Mouse (Mus musculus): Measurements from ENCODE around the gene Slc35g3. TPM values are rescaled to one million over a fixed set of nuclear protein-coding genes. Genes with fewer than 3 reads are reported as not detected.

Gene Slc35g3
- polyA plus RNA-seq, 1 experiment from 2014 or later, result not detected

GRCm38 (mm10) chr11:69714636-69715329, 47.0 kb downstream of the Slc35g3 start:
- no peaks in the 10 kb centered on the region for H3K9me3 ChIP-seq
- H3K4me2 ChIP-seq, result peak overlapping the region; percentile 35
- H3K36me3 ChIP-seq, result no peaks in the 10 kb centered on the region
- no peak for ATAC-seq (ENCODE audit: insufficient number of reproducible peaks, insufficient read depth, low FRiP score, low TSS enrichment, low read depth)
- no peak overlapping the region for H3K9ac ChIP-seq
- no peak overlapping the region; the same call in 1 of the 2 replicates for H3K27ac ChIP-seq
- WGBS, result 40% methylated on average over 18 of the region's 18 CpGs
- H3K27me3 ChIP-seq, result no peaks in the 10 kb centered on the region
- H3K4me1 ChIP-seq, result peaks cover 21% of the 10 kb centered on the region
- H3K4me3 ChIP-seq, result peak overlapping the region; percentile 9; the same call in 1 of the 2 replicates

- Histone ChIP-seq H3K27ac (no peak overlapping the region), H3K36me3 (no peaks in the 10 kb centered on the region), H3K27me3 (no peaks in the 10 kb centered on the region), H3K4me3 (no peak overlapping the region), H3K9ac (no peak overlapping the region), H3K9me3 (no peaks in the 10 kb centered on the region), H3K4me1 (peaks cover 27% of the 10 kb centered on the region), H3K4me2 (no peak overlapping the region)
- 75% methylated on average over 20 of the region's 20 CpGs for WGBS
- ATAC-seq (ENCODE audit: insufficient number of reproducible peaks, insufficient read depth, low FRiP score, low TSS enrichment, low read depth), result no peak
Observed at GRCm38 (mm10) chr11:69712954-69713672, 48.7 kb downstream of the Slc35g3 start.

- Histone ChIP-seq H3K36me3 (no peaks in the 10 kb centered on the region), H3K27me3 (no peaks in the 10 kb centered on the region), H3K9ac (no peak overlapping the region), H3K27ac (no peak overlapping the region), H3K4me2 (no peak overlapping the region), H3K4me3 (no peak overlapping the region), H3K9me3 (no peaks in the 10 kb centered on the region), H3K4me1 (peaks cover 25% of the 10 kb centered on the region)
- no peak for ATAC-seq (ENCODE audit: insufficient number of reproducible peaks, insufficient read depth, low FRiP score, low TSS enrichment, low read depth)
- 79% methylated on average over 2 of the region's 2 CpGs for WGBS
Observed at GRCm38 (mm10) chr11:69711082-69711481, 50.7 kb downstream of the Slc35g3 start.

- no peak for ATAC-seq (ENCODE audit: insufficient number of reproducible peaks, insufficient read depth, low FRiP score, low TSS enrichment, low read depth)
- Histone ChIP-seq H3K27me3 (no peaks in the 10 kb centered on the region), H3K4me1 (peaks cover 21% of the 10 kb centered on the region), H3K36me3 (no peaks in the 10 kb centered on the region), H3K9ac (no peak overlapping the region), H3K9me3 (no peaks in the 10 kb centered on the region), H3K4me2 (no peak overlapping the region), H3K27ac (no peak overlapping the region), H3K4me3 (no peak overlapping the region)
- WGBS, result 81% methylated on average over 3 of the region's 3 CpGs
Observed at GRCm38 (mm10) chr11:69710470-69710869, 51.3 kb downstream of the Slc35g3 start.

Other genes starting within 250 kb of the Slc35g3 start
- gene Dnah2, start 212.9 kb downstream of the Slc35g3 start, polyA plus RNA-seq (2015; fragmentation: Nextera tagmentation; extraction: Ambion mirVana), result 4.2 and 4.4 TPM in 2 replicates
- gene Efnb3, start 201.8 kb downstream of the Slc35g3 start, polyA plus RNA-seq (2015; fragmentation: Nextera tagmentation; extraction: Ambion mirVana), result 43.4 and 46.3 TPM in 2 replicates
- gene Wrap53, start 181.7 kb downstream of the Slc35g3 start, polyA plus RNA-seq (2015; fragmentation: Nextera tagmentation; extraction: Ambion mirVana), result 26.9 TPM in 2 replicates
- 160 and 186 TPM in 2 replicates for gene Trp53, start 181.6 kb downstream of the Slc35g3 start, polyA plus RNA-seq (2015; fragmentation: Nextera tagmentation; extraction: Ambion mirVana)
- 7.9 and 8.3 TPM in 2 replicates for gene Atp1b2, start 156.0 kb downstream of the Slc35g3 start, polyA plus RNA-seq (2015; fragmentation: Nextera tagmentation; extraction: Ambion mirVana)
- 0.50 TPM in 1 of 2 replicates, not detected in the other for gene Shbg, start 144.1 kb downstream of the Slc35g3 start, polyA plus RNA-seq (2015; fragmentation: Nextera tagmentation; extraction: Ambion mirVana)
- gene Sat2, start 139.9 kb downstream of the Slc35g3 start, polyA plus RNA-seq (2015; fragmentation: Nextera tagmentation; extraction: Ambion mirVana), result 23.8 and 28.2 TPM in 2 replicates
- 36.6 and 44.1 TPM in 2 replicates for gene Fxr2, start 129.0 kb downstream of the Slc35g3 start, polyA plus RNA-seq (2015; fragmentation: Nextera tagmentation; extraction: Ambion mirVana)
- gene Sox15, start 106.7 kb downstream of the Slc35g3 start, polyA plus RNA-seq (2015; fragmentation: Nextera tagmentation; extraction: Ambion mirVana), result 0.41 and 0.63 TPM in 2 replicates
- gene Mpdu1, start 99.3 kb downstream of the Slc35g3 start, polyA plus RNA-seq (2015; fragmentation: Nextera tagmentation; extraction: Ambion mirVana), result 54.3 and 74.9 TPM in 2 replicates
- gene Cd68, start 95.8 kb downstream of the Slc35g3 start, polyA plus RNA-seq (2015; fragmentation: Nextera tagmentation; extraction: Ambion mirVana), result 11.4 and 11.9 TPM in 2 replicates
- gene Eif4a1, start 89.5 kb downstream of the Slc35g3 start, polyA plus RNA-seq (2015; fragmentation: Nextera tagmentation; extraction: Ambion mirVana), result 514 and 625 TPM in 2 replicates
- 119 and 122 TPM in 2 replicates for gene Senp3, start 79.9 kb downstream of the Slc35g3 start, polyA plus RNA-seq (2015; fragmentation: Nextera tagmentation; extraction: Ambion mirVana)
- 0.21 and 0.39 TPM in 2 replicates for gene Tnfsf13, start 76.2 kb downstream of the Slc35g3 start, polyA plus RNA-seq (2015; fragmentation: Nextera tagmentation; extraction: Ambion mirVana)
- 5.7 and 6.4 TPM in 2 replicates for gene Tnfsf12, start 66.1 kb downstream of the Slc35g3 start, polyA plus RNA-seq (2015; fragmentation: Nextera tagmentation; extraction: Ambion mirVana)
- gene Tnfsfm13, start 65.9 kb downstream of the Slc35g3 start, polyA plus RNA-seq (2015; fragmentation: Nextera tagmentation; extraction: Ambion mirVana), result 2.8 and 3.8 TPM in 2 replicates
- 27.3 and 31.3 TPM in 2 replicates for gene Polr2a, start 3.3 kb downstream of the Slc35g3 start, polyA plus RNA-seq (2015; fragmentation: Nextera tagmentation; extraction: Ambion mirVana)
- gene Zbtb4, start 3.9 kb upstream of the Slc35g3 start, polyA plus RNA-seq (2015; fragmentation: Nextera tagmentation; extraction: Ambion mirVana), result 3.5 and 4.8 TPM in 2 replicates
- 5.4 and 5.7 TPM in 2 replicates for gene Chrnb1, start 34.0 kb upstream of the Slc35g3 start, polyA plus RNA-seq (2015; fragmentation: Nextera tagmentation; extraction: Ambion mirVana)
- 3.6 TPM in 2 replicates for gene Fgf11, start 39.9 kb upstream of the Slc35g3 start, polyA plus RNA-seq (2015; fragmentation: Nextera tagmentation; extraction: Ambion mirVana)
- 4.0 and 4.7 TPM in 2 replicates for gene Tmem102, start 43.7 kb upstream of the Slc35g3 start, polyA plus RNA-seq (2015; fragmentation: Nextera tagmentation; extraction: Ambion mirVana)
- not detected in 2 replicates for gene Gm39566, start 53.3 kb upstream of the Slc35g3 start, polyA plus RNA-seq (2015; fragmentation: Nextera tagmentation; extraction: Ambion mirVana)
- not detected in 2 replicates for gene Spem2, start 56.5 kb upstream of the Slc35g3 start, polyA plus RNA-seq (2015; fragmentation: Nextera tagmentation; extraction: Ambion mirVana)
- gene Spem1, start 60.2 kb upstream of the Slc35g3 start, polyA plus RNA-seq (2015; fragmentation: Nextera tagmentation; extraction: Ambion mirVana), result 0.26 TPM in 1 of 2 replicates, not detected in the other
- 14.1 and 15.2 TPM in 2 replicates for gene Nlgn2, start 75.8 kb upstream of the Slc35g3 start, polyA plus RNA-seq (2015; fragmentation: Nextera tagmentation; extraction: Ambion mirVana)
- 358 and 423 TPM in 2 replicates for gene Tmem256, start 76.5 kb upstream of the Slc35g3 start, polyA plus RNA-seq (2015; fragmentation: Nextera tagmentation; extraction: Ambion mirVana)
- gene Plscr3, start 84.4 kb upstream of the Slc35g3 start, polyA plus RNA-seq (2015; fragmentation: Nextera tagmentation; extraction: Ambion mirVana), result 145 and 154 TPM in 2 replicates
- 4.9 and 5.3 TPM in 2 replicates for gene Tnk1, start 96.8 kb upstream of the Slc35g3 start, polyA plus RNA-seq (2015; fragmentation: Nextera tagmentation; extraction: Ambion mirVana)
- gene Tmem95, start 116.0 kb upstream of the Slc35g3 start, polyA plus RNA-seq (2015; fragmentation: Nextera tagmentation; extraction: Ambion mirVana), result not detected in 2 replicates
- gene Kctd11, start 119.4 kb upstream of the Slc35g3 start, polyA plus RNA-seq (2015; fragmentation: Nextera tagmentation; extraction: Ambion mirVana), result 3.8 and 4.4 TPM in 2 replicates
- gene Acap1, start 133.6 kb upstream of the Slc35g3 start, polyA plus RNA-seq (2015; fragmentation: Nextera tagmentation; extraction: Ambion mirVana), result 0.74 and 1.6 TPM in 2 replicates
- 14.8 and 15.6 TPM in 2 replicates for gene 2810408A11Rik, start 139.0 kb upstream of the Slc35g3 start, polyA plus RNA-seq (2015; fragmentation: Nextera tagmentation; extraction: Ambion mirVana)
- gene Neurl4, start 139.1 kb upstream of the Slc35g3 start, polyA plus RNA-seq (2015; fragmentation: Nextera tagmentation; extraction: Ambion mirVana), result 12.3 and 12.6 TPM in 2 replicates
- 79.5 and 85.5 TPM in 2 replicates for gene Gps2, start 151.9 kb upstream of the Slc35g3 start, polyA plus RNA-seq (2015; fragmentation: Nextera tagmentation; extraction: Ambion mirVana)
- 1,558 and 1,689 TPM in 2 replicates for gene Eif5a, start 160.0 kb upstream of the Slc35g3 start, polyA plus RNA-seq (2015; fragmentation: Nextera tagmentation; extraction: Ambion mirVana)
- 7.5 and 10.2 TPM in 2 replicates for gene Ybx2, start 173.8 kb upstream of the Slc35g3 start, polyA plus RNA-seq (2015; fragmentation: Nextera tagmentation; extraction: Ambion mirVana)
- 33.3 and 33.5 TPM in 2 replicates for gene Slc2a4, start 186.2 kb upstream of the Slc35g3 start, polyA plus RNA-seq (2015; fragmentation: Nextera tagmentation; extraction: Ambion mirVana)
- 30.3 and 34.9 TPM in 2 replicates for gene Cldn7, start 202.8 kb upstream of the Slc35g3 start, polyA plus RNA-seq (2015; fragmentation: Nextera tagmentation; extraction: Ambion mirVana)
- gene Ctdnep1, start 219.2 kb upstream of the Slc35g3 start, polyA plus RNA-seq (2015; fragmentation: Nextera tagmentation; extraction: Ambion mirVana), result 30.0 and 30.9 TPM in 2 replicates
- gene Elp5, start 220.5 kb upstream of the Slc35g3 start, polyA plus RNA-seq (2015; fragmentation: Nextera tagmentation; extraction: Ambion mirVana), result 125 and 127 TPM in 2 replicates
- gene Gabarap, start 229.2 kb upstream of the Slc35g3 start, polyA plus RNA-seq (2015; fragmentation: Nextera tagmentation; extraction: Ambion mirVana), result 511 and 542 TPM in 2 replicates
- gene Phf23, start 233.8 kb upstream of the Slc35g3 start, polyA plus RNA-seq (2015; fragmentation: Nextera tagmentation; extraction: Ambion mirVana), result 87.8 and 93.3 TPM in 2 replicates
- gene Dvl2, start 238.6 kb upstream of the Slc35g3 start, polyA plus RNA-seq (2015; fragmentation: Nextera tagmentation; extraction: Ambion mirVana), result 55.0 and 56.8 TPM in 2 replicates